Mouse (Mus musculus): Measurements from ENCODE around the gene Ppm1h.

Gene Ppm1h

DNA sequence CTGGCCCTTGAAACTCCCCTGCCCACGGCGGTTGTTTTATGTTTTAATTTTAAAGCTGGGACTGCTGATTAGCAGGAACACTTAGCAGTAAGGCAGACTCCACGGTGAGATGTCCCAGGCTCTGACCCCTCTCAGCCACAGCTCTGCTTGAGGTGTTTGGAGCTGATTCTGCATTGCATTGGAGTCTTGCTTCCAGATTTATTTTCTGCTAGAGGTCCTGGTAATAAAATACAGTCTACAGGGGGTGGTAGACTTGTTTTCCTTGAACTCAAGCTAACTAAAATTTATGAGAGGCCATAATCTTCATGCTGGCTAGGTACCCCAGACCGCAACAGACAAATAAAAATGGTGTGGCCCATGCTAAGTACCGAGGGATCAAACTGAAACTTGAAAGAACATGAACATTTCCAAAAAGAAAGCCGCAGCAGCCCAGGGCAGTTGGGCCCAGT, 90.4 kb downstream of the Ppm1h start:
- 84% methylated on average over 6 of the region's 6 CpGs for WGBS

DNA sequence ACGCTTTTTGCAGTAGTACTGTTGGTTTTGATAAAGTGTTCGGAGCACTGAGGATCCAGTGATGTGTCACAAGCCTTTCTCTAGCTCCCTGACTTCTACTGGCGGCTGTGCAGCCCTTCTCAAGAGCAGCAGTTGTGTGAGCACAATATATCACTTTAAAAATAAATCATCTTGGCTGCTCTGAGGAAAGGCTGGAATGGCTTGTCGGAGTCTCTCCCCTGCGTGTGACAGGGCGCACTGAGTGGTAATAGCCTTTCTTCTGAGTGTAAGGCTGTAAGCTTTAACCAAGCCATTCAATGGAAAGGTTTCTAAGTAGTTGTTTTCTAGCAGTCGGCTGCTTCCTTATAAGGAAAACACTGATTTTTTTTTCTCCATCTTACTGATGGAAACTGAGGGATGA, 91.8 kb downstream of the Ppm1h start:
- 50% methylated on average over 7 of the region's 7 CpGs for WGBS

DNA sequence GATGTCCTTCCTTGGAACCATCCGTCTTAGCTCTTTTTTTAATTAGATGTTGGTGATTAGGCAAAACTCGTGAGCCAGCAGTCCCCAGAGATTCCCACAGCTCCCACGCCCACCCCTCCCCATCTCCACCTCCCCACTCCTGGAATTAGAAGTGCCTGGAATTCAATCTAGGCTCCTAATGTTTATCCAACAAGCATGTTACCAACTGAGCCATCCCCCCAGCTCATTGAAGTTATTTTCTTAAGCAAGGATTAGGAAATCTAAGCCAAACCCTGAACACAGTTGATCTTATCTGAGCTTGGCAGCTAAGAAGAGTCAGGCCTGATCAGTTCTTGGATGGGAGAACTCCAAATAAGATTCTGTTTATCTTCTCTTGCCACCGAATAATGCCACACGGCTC, 92.4 kb downstream of the Ppm1h start:
- 38% methylated on average over 5 of the region's 5 CpGs for WGBS

DNA sequence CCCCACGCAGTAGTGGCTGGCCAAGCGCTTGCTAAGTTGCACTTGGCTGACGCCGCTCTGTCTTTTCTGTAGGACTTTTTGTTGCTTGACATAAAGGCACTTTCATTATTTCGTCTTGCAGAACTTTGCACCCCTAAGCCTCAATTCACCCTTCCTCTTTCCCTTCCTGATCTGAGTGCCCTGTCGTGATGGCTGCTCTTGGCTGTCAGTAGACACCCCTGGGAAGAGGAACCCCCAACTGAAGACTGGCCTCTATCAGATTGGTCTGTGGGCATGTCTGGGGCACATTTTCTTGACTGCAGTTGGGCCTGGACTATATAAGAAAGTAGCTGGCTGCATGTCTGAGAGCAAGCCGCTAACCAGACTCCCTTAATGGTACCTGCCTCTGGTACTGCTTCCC, 95.6 kb downstream of the Ppm1h start:
- WGBS, result 75% methylated on average over 7 of the region's 7 CpGs

DNA sequence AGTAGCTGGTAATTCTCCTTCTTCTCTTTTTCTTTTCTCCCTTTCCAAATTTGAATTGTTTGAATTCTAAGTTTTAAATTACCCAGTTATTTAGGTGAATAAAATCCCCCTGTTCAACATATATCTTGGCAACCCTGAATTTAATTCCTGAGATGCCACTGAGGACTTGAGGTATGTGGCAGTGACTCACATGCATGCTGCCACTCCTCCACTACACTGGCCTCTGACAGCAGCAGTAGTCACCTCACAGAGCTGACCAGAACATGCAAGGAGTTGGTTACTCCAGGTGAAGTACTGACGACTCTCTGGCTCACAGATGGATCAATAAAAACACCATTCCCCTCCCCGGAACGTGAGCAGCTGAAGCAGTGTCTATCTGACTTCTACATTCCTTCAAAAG, 98.9 kb downstream of the Ppm1h start:
- WGBS, result 84% methylated on average over 3 of the region's 3 CpGs

DNA sequence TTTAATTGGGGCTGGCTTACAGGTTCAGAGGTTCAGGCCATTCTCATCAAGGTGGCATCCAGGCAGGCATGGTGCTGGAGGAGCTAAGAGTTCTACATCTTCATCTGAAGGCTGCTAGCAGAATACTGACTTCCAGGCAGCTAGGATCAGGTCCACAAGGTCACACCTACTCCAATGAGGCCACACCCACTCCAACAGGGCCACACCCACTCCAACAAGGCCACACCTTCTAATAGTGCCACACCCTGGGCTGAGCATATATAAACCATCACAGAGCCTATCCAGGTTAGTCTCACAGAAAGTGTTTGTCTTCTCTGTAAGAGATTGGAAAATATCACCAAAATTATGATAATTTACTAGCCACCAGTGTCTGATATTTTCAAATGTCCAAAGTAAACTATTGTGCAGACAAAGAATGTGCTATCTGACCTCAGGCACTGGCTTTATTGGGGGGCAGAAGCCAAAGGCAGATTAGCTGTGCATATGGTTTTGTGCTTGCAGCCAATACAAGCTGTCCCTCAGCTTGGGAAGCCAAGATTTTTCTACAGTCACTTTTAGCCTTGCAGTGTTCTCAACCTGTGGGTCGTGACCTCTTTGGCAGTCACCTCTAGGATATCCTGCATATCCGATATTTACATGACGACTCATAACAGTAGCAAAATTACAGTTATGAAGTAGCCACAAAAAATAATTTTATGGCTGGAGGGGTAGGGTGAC, 99.5 kb downstream of the Ppm1h start:
- 84% methylated on average over 3 of the region's 3 CpGs for WGBS

DNA sequence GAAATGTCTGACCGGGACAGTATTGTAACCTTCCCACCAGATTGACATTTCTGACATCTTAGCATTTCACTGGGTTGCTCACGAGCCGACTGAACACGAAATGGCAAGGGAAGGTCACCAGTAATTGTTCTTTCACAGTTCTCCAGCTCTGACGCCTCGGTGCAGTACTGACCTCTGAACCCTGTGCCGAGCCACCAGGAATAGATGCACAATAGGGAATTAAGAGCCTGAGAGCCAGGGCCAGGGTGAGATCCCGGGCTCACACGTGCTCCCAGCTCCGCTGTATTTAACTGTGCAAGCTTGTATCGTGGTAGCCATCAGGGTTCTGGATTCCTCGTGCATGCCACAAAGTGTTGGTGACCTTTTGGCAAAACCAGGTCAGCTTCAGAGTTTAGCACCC, 100.8 kb downstream of the Ppm1h start:
- 64% methylated on average over 12 of the region's 12 CpGs for WGBS

DNA sequence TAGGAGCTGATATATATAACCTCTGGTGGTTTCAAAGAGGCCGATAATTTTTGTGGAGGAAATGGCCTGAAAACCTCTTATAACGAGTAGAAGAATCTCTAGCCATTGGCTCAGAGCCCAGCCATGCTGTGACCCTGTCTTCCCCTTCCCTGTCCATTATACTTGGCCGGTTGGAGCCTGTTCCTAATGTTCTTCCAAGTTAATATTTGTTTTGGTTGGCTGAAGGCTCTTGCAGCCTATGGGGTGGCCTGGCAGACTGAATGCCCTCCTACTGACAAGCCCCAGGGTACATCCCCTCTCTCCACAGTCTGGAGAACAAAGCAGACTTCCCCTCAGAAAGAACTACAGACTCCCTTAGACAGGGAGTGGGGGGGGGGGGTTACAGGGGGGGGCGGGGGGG, 104.2 kb downstream of the Ppm1h start:
- WGBS, result 41% methylated on average over 4 of the region's 4 CpGs

DNA sequence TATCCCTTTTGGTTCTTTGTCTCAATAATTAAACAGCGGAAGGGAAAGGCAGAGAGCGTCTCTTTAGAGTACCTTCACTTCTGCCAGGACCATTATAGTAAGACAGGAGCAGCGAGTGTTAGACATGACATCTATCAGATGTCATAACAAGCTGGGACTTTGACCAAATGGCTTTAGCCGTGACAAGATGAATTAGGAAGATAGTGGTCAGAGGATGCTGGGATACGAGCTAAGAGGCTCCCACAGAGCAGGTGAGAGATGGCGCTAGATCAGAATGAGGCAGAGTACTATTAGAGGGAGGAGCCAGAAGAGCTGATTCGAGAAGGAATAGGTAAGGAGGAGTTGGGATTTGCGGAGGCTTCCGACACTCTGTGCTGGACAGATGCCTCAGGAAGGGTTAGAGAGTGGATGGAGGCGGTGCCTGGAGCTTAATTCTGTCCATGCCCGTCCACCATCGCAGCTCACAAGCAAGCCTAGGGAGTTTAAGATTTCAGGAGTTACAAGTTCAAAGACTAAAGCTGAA, 111.1 kb downstream of the Ppm1h start:
- WGBS, result 74% methylated on average over 12 of the region's 12 CpGs

DNA sequence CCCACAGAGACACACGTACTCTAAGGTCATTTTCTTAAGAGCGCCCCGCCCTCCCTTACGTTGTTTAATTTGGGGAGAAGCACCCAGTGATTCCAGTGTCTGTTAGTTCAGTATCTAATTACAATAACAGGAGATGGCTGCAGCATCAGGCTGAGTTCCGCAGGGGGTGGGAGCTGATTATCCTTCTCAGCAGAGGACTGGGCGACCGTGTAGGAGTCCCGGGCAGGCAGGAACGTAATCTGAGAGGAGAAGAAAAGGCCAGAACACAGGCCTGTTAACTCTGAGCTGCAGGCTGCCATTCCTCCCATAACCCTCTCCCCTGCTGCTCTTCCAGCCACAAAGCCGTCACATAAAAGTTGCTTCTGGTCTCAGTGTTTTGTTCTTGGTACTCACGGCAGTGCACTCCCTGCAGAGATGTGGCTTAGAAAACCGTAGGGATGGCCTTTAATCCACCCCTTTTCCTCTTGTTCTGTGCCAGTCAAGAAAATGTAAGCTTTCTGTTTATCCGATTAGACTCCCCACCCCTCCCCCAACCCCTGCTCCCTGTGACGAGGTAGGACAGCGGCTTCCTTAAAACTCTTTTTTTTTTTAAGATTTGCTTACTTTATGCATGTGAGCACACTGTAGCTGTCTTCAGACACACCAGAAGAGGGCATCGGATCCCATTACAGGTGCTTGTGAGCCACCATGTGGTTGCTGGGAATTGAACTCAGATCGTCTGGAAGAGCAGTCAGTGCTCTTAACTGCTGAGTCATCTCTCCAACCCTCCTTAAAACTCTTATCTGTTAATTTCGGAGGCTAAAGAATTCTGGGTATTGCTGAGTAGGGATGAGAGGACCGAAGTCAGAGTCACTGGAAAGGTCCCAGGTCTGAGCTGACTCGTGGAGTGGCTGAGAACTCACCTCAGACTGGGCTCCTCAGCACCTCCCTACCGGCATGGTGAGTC, 113.7 kb downstream of the Ppm1h start:
- WGBS, result 27% methylated on average over 21 of the region's 21 CpGs

DNA sequence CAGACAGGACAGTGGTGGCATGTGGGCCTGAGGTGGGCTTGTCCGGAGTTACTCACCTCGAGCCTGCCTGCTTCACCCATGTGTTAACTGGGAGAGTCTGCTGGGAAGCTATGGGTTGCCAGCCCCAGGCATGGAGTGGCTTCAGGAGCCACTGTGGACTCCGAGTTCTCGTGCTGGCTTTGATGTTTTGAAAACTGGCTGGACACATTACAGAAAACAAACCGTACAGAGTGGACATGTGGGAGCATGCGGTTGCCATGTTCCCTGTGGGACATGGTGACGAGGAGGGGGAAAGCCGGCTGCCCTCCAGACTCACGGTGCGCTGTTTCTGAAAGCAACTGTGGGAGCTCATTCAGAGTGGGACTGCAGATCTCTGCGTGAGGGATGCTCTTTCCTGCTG, 114.6 kb downstream of the Ppm1h start:
- 51% methylated on average over 11 of the region's 11 CpGs for WGBS

DNA sequence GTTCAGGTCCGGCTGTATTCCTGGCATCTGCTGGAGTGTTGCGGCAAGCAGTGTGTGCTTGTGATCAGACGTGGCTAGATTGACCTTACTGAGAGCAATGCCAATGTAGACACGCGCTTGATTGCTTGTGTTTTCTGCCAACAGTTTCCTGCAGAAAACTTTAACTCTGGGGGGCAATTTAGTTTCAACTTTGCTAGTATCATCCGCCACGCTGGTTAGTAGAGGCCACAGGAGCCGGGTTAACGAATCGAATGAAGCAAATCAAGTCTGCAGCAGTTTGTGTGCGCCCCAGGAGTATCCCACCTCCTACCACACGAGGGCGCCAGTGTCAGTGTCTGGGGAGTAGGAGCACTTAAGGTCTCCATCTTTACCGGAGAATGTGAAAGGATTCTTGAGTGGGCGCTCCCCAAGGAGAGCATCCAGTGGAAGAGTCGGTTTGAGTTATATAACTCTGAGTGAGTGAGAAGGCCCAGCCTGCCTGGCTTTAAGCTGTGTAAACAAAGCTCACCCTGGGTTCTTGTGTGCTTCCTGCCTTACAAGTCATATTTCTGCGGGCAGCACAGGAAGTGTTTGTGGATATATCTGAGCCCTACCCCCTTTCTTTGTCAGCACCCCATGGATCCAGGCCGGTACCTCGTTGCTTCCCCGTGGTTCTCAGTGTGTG, 115.8 kb downstream of the Ppm1h start:
- WGBS, result 33% methylated on average over 20 of the region's 20 CpGs

DNA sequence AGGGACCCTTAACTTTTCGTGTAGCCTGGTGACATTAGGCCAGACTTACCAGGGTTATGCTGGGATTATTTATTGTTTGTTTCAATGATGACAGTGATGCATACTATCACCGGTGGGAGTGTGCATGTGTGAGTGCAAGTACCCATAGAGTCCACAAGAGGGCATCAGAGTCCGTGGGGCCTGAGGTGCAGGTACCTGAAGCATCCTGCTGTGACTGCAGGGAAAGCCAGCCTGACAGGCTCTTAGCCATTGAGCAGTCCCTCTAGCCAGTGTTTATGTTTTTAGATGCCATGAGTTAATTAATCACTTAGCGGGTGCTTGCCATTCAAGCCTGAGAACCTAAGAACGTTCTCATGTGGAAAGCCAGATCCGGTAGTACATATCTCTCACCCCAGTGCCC, 119.4 kb downstream of the Ppm1h start:
- WGBS, result 89% methylated on average over 6 of the region's 6 CpGs

DNA sequence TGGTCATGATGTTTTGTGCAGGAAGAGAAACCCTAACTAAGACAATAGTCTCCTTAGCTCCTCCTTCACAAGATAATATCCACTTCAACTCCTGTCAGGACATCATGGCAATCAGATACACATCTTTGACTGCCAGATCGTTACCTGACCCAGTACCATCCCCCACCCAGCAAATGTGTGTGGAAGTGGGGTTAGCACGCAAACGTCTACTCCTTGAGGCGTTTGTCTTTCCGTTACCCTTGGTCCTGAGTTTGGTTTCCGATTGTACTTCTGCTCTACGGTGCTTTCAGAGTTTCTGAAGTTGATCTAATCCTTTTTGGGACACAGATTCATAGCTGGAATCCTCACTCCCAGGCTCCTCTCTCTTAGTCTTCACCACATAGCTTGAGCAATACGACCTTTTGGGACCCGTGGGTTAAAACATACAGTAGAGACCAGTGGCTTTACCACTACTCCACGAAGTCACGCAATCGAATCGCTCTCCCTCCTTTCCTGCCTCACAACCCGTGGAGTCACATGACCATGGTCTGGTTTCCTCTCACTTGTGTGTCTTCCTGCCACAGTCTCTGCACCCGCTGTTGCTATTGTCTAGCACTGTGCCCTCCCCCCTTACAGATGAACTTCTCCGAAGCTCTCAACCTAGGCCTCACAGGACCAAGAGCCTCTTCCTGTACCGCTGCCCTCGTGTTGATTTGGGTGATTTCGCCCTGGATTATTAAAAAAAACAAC, 121.6 kb downstream of the Ppm1h start:
- WGBS, result 75% methylated on average over 19 of the region's 19 CpGs

DNA sequence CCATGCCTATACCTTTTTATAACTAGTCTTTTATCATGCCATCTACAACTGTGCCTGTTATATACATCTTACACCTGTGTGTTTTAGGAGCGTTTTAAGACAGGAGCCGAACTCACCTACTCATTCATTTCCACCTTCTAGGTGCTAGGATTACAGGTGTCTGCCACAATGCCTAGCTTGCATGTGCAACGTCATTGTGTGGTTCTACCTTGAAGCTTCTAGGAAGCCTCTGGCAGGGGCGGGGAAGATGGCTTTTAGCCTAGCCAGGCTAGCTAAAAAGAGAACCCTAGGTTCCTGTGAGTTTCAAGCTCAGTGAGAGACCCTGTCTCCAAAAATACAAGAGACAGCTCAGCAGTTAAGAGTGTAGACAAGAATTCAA, 122.2 kb downstream of the Ppm1h start:
- WGBS, result 79% methylated on average over 4 of the region's 4 CpGs

DNA sequence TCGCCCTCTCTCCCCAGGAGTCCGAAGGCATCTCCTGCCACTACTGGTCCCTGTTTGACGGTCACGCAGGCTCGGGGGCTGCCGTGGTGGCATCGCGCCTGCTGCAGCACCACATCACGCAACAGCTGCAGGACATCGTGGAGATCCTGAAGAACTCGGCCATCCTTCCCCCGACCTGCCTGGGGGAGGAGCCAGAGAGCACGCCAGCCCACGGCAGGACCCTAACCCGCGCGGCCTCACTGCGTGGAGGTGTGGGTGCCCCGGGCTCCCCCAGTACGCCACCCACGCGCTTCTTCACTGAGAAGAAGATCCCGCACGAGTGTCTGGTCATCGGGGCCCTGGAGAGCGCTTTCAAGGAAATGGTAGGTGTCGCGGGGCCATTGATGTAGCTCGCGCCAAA, 123.7 kb downstream of the Ppm1h start:
- 60% methylated on average over 30 of the region's 30 CpGs for WGBS

DNA sequence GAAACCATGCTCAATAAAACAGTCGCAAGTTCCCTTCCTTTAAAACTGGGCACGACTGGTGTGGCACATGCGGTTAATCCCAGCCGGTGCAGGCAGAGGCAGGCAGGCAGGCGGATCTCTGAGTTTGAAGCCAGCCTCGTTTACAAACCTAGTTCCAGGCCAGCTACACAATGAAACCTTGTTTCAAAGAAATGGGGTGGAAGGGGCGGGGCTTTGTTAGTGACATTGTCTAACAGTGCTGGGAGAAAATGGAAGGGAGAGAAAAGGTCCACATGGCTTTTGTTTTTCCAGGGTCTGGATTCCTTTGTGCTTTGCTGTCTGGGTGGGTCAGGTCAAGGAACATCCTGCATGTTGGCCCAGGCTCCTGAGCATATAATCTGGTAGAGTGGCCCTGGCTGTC, 124.3 kb downstream of the Ppm1h start:
- 58% methylated on average over 7 of the region's 7 CpGs for WGBS

DNA sequence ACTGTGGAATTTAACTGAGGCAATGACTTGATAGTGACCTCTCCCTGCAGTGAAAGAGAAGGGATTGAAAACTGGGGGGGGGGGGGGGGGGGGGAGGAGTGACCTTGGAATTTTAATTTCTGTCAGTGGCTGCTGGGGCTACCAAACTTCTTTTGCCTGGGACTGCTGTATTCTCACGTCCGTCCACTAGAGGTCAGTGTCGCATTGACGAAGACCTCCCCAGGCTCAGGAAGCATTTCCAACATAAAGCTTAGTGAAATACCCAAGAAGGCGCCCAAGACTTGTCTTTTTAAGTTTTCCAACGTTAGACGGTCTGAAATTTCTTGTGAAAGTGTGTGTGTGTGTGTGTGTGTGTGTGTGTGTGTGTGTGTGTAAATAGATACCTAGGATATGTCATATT, 125.3 kb downstream of the Ppm1h start:
- WGBS, result 6% methylated on average over 7 of the region's 7 CpGs

DNA sequence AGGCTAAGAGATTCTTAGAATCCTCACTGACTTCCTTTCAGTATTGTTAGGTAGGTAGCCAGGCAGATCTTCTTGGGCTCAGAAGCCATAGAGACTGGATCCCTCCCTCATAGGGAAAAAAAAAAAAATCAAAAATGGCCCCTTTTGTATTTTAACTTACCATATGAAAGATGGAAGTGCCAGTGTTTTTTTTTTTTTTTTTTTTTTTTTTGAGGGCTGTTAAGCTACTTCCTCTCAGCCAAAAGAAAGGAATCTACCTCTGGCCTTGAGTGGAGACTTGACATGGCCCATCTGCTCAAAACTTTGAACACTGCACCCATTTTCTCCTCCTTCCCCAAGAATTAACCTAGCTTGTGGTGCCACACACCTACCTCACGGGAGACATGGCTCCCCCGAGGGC, 127.3 kb downstream of the Ppm1h start:
- WGBS, result 79% methylated on average over 2 of the region's 2 CpGs

DNA sequence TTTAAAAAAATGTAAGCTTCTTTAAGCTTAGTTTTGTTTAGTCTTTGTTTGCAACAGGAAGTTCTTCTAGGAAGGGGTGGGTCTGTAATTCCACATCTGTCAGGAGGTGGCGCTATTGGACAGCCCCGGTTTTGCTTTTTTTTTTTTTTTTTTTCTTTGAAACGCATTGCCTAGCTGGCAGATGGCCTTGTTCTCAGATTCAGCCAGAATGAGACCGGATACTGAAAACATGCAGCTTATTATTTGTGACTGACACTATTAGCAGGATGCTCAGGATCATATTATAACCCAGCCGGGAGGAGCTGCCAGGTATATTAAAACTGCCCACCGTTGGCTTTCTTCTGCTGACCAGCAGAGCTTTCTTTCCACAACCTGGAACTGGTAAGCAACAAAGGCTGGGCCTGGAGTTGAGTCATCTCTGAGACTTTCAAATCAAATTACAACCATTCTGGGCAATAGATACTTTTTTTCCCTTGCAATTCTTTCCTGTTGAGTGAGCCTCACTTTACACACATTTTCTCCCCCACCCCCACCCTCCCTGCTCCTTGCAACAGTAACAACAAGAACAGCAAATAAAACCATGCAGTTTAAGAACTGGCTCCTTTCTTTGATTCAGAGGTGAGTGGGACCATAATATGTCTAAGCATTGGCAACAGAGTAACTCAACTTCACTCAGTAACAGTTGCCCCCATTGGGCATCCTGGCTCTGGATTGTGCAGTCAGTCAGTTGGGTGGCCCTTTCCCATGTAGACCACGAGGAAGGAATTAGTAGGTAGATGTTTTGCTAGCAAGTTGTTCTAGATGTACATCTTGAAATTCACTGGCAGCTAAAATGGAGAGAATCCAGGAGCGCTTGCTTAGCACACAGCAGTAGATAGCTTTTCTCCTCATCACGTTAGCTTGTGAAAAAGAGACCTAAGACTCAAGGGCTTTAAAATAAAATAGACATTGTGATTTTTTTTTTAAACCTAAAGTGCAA, 128.9 kb downstream of the Ppm1h start:
- 13% methylated on average over 9 of the region's 9 CpGs for WGBS
